Mouse (Mus musculus) liver, embryonic 15.5 days (tissue): ENCODE data around the gene Tmc5. TPM values are rescaled to one million over a fixed set of nuclear protein-coding genes. Genes with fewer than 3 reads are reported as not detected.

ENCODE experiments used
- ATAC-seq: fragments of 200-750 bp; cut with Nextera tagmentation; 2 replicates; pipeline ENCODE4 v1.8.0; 2017; ENCODE audit warnings: moderate number of reproducible peaks, mild to moderate bottlenecking, moderate library complexity; ENCODE audit not compliant: insufficient read depth
- H3K27ac ChIP-seq: fragments of 300-500 bp; sonication (generic); replicated peaks from 2 replicates; pipeline ENCODE4 v1.5.1; 2015; ENCODE audit warnings: mild to moderate bottlenecking, inconsistent platforms
- H3K27me3 ChIP-seq: fragments of 300-500 bp; sonication (generic); 2 replicates; pipeline ENCODE4 v1.6.1; 2015; ENCODE audit warnings: mild to moderate bottlenecking, inconsistent platforms
- H3K36me3 ChIP-seq: fragments of 300-500 bp; sonication (generic); replicated peaks from 2 replicates; pipeline ENCODE4 v1.6.1; 2015; ENCODE audit warnings: moderate library complexity, mild to moderate bottlenecking, inconsistent platforms
- H3K4me1 ChIP-seq: fragments of 300-500 bp; sonication (generic); replicated peaks from 2 replicates; pipeline ENCODE4 v1.6.1; 2015; ENCODE audit warnings: inconsistent platforms
- H3K4me2 ChIP-seq: fragments of 300-500 bp; sonication (generic); 2 replicates; pipeline ENCODE4 v1.6.1; 2015; ENCODE audit warnings: moderate library complexity, mild to moderate bottlenecking, inconsistent platforms
- H3K4me3 ChIP-seq: fragments of 300-500 bp; sonication (generic); replicated peaks from 2 replicates; pipeline ENCODE4 v1.5.1; 2015; ENCODE audit warnings: mild to moderate bottlenecking, inconsistent platforms
- H3K9ac ChIP-seq: fragments of 300-500 bp; sonication (generic); 2 replicates; pipeline ENCODE4 v1.6.1; 2015; ENCODE audit warnings: moderate library complexity, mild to moderate bottlenecking, inconsistent platforms
- H3K9me3 ChIP-seq: fragments of 300-500 bp; sonication (generic); replicated peaks from 2 replicates; pipeline ENCODE4 v1.6.1; 2016; ENCODE audit warnings: inconsistent platforms
- WGBS: fragments of 180-500 bp; shearing (Covaris S2); methylation state at CpG from one replicate; pipeline ENCODE4 v1.1.7; 2015; ENCODE audit warnings: mixed read lengths; ENCODE audit not compliant: insufficient replicate concordance; 5-methylcytosine and 5-hydroxymethylcytosine counted together
- polyA plus RNA-seq: library from polyadenylated mRNA; unstranded; fragments of >200 nt; fragmentation: Nextera tagmentation; extraction: Ambion mirVana; gene quantifications from 2 replicates; pipeline ENCODE4 v1.2.1, GENCODE M21; 2015

The Tmc5 gene
- polyA plus RNA-seq, 1 experiment from 2014 or later = 0.03 TPM

GRCm38 (mm10) chr7:118610721-118611120, 13.6 kb downstream of the Tmc5 start:
- no peak for ATAC-seq
- Histone ChIP-seq H3K4me3 (no peak overlapping the region), H3K4me2 (no peak overlapping the region), H3K9me3 (no peaks in the 10 kb centered on the region), H3K27me3 (no peaks in the 10 kb centered on the region), H3K27ac (no peak overlapping the region), H3K36me3 (no peaks in the 10 kb centered on the region), H3K9ac (no peak overlapping the region), H3K4me1 (peaks cover 3% of the 10 kb centered on the region; the same call in 1 of the 2 replicates)
- WGBS = 76% methylated on average over 13 of the region's 13 CpGs

- Histone ChIP-seq H3K9me3 (no peaks in the 10 kb centered on the region), H3K27ac (no peak overlapping the region), H3K4me3 (no peak overlapping the region), H3K4me2 (no peak overlapping the region), H3K9ac (no peak overlapping the region), H3K27me3 (no peaks in the 10 kb centered on the region), H3K36me3 (no peaks in the 10 kb centered on the region), H3K4me1 (peaks cover 3% of the 10 kb centered on the region; the same call in 1 of the 2 replicates)
- 58% methylated on average over 4 of the region's 4 CpGs for WGBS
- ATAC-seq = no peak
Observed at GRCm38 (mm10) chr7:118611185-118611749, 14.2 kb downstream of the Tmc5 start.

GRCm38 (mm10) chr7:118611933-118612332, 14.8 kb downstream of the Tmc5 start:
- Histone ChIP-seq H3K4me1 (peaks cover 3% of the 10 kb centered on the region; the same call in 1 of the 2 replicates), H3K9ac (no peak overlapping the region), H3K4me2 (no peak overlapping the region), H3K27ac (no peak overlapping the region), H3K36me3 (no peaks in the 10 kb centered on the region), H3K9me3 (no peaks in the 10 kb centered on the region), H3K4me3 (no peak overlapping the region), H3K27me3 (no peaks in the 10 kb centered on the region)
- 68% methylated on average over 8 of the region's 8 CpGs for WGBS
- ATAC-seq = no peak

GRCm38 (mm10) chr7:118614076-118614475, 17.0 kb downstream of the Tmc5 start:
- no peak overlapping the region for H3K27ac ChIP-seq

GRCm38 (mm10) chr7:118618104-118618503, 21.0 kb downstream of the Tmc5 start:
- no peaks in the 10 kb centered on the region for H3K9me3 ChIP-seq
- no peaks in the 10 kb centered on the region for H3K27me3 ChIP-seq
- no peaks in the 10 kb centered on the region for H3K4me1 ChIP-seq
- H3K9ac ChIP-seq = no peak overlapping the region
- H3K36me3 ChIP-seq = no peaks in the 10 kb centered on the region
- no peak overlapping the region for H3K4me2 ChIP-seq
- WGBS = 60% methylated on average over 5 of the region's 5 CpGs
- no peak overlapping the region for H3K4me3 ChIP-seq
- no peak for ATAC-seq
- H3K27ac ChIP-seq = no peak overlapping the region

More at GRCm38 (mm10) chr7:118614076-118614475, 17.0 kb downstream of the Tmc5 start:
- Histone ChIP-seq H3K27me3 (no peaks in the 10 kb centered on the region), H3K4me2 (no peak overlapping the region), H3K9me3 (no peaks in the 10 kb centered on the region), H3K4me3 (no peak overlapping the region), H3K4me1 (peaks cover 3% of the 10 kb centered on the region; the same call in 1 of the 2 replicates), H3K36me3 (no peaks in the 10 kb centered on the region), H3K9ac (no peak overlapping the region)
- no peak for ATAC-seq
- 61% methylated on average over 13 of the region's 13 CpGs for WGBS

GRCm38 (mm10) chr7:118620243-118620906, 23.3 kb downstream of the Tmc5 start:
- H3K4me3 ChIP-seq = no peak overlapping the region
- no peak overlapping the region for H3K4me2 ChIP-seq
- no peaks in the 10 kb centered on the region for H3K36me3 ChIP-seq
- H3K4me1 ChIP-seq = no peaks in the 10 kb centered on the region
- no peak overlapping the region for H3K27ac ChIP-seq
- H3K9me3 ChIP-seq = no peaks in the 10 kb centered on the region
- H3K9ac ChIP-seq = no peak overlapping the region
- no peaks in the 10 kb centered on the region for H3K27me3 ChIP-seq
- no peak for ATAC-seq
- 61% methylated on average over 7 of the region's 7 CpGs for WGBS

- H3K4me2 ChIP-seq = no peak overlapping the region
- no peaks in the 10 kb centered on the region for H3K36me3 ChIP-seq
- H3K4me3 ChIP-seq = no peak overlapping the region
- no peak overlapping the region for H3K27ac ChIP-seq
- WGBS = 60% methylated on average over 6 of the region's 6 CpGs
- no peaks in the 10 kb centered on the region for H3K27me3 ChIP-seq
- no peak overlapping the region for H3K9ac ChIP-seq
- no peak for ATAC-seq
- no peaks in the 10 kb centered on the region for H3K9me3 ChIP-seq
- no peaks in the 10 kb centered on the region for H3K4me1 ChIP-seq
Observed at GRCm38 (mm10) chr7:118621094-118621493, 24.0 kb downstream of the Tmc5 start.

GRCm38 (mm10) chr7:118627550-118628298, 30.6 kb downstream of the Tmc5 start:
- Histone ChIP-seq H3K27ac (no peak overlapping the region), H3K9me3 (no peaks in the 10 kb centered on the region), H3K9ac (no peak overlapping the region), H3K4me1 (no peaks in the 10 kb centered on the region), H3K4me2 (no peak overlapping the region), H3K4me3 (no peak overlapping the region), H3K27me3 (no peaks in the 10 kb centered on the region), H3K36me3 (no peaks in the 10 kb centered on the region)
- WGBS = 64% methylated on average over 12 of the region's 13 CpGs
- ATAC-seq = peak; percentile 66; the same call in 1 of the 2 replicates

GRCm38 (mm10) chr7:118633094-118633493, 36.0 kb downstream of the Tmc5 start:
- no peak for ATAC-seq
- no peak overlapping the region for H3K27ac ChIP-seq
- H3K9me3 ChIP-seq = no peaks in the 10 kb centered on the region
- no peaks in the 10 kb centered on the region for H3K4me1 ChIP-seq
- no peaks in the 10 kb centered on the region for H3K36me3 ChIP-seq
- no peak overlapping the region for H3K4me3 ChIP-seq
- no peaks in the 10 kb centered on the region for H3K27me3 ChIP-seq
- no peak overlapping the region for H3K4me2 ChIP-seq
- no peak overlapping the region for H3K9ac ChIP-seq
- WGBS = 57% methylated on average over 9 of the region's 9 CpGs

- no peak for ATAC-seq
- Histone ChIP-seq H3K4me3 (no peak overlapping the region), H3K9me3 (no peaks in the 10 kb centered on the region), H3K4me2 (no peak overlapping the region), H3K27me3 (no peaks in the 10 kb centered on the region), H3K27ac (no peak overlapping the region), H3K36me3 (no peaks in the 10 kb centered on the region), H3K9ac (no peak overlapping the region), H3K4me1 (no peaks in the 10 kb centered on the region)
- WGBS = 65% methylated on average over 7 of the region's 7 CpGs
Observed at GRCm38 (mm10) chr7:118633951-118634350, 36.9 kb downstream of the Tmc5 start.

- no peak for ATAC-seq
- 18% methylated on average over 4 of the region's 4 CpGs for WGBS
Observed at GRCm38 (mm10) chr7:118637466-118637865, 40.4 kb downstream of the Tmc5 start.

More at GRCm38 (mm10) chr7:118637466-118637865, 40.4 kb downstream of the Tmc5 start:
- H3K27ac ChIP-seq = no peak overlapping the region
- no peak overlapping the region for H3K9ac ChIP-seq
- no peaks in the 10 kb centered on the region for H3K36me3 ChIP-seq
- no peaks in the 10 kb centered on the region for H3K27me3 ChIP-seq
- H3K4me2 ChIP-seq = no peak overlapping the region
- H3K4me3 ChIP-seq = no peak overlapping the region
- H3K9me3 ChIP-seq = no peaks in the 10 kb centered on the region
- H3K4me1 ChIP-seq = no peaks in the 10 kb centered on the region
